Mouse (Mus musculus): ENCODE data around the gene Mbtd1. TPM values are rescaled to one million over a fixed set of nuclear protein-coding genes. Genes with fewer than 3 reads are reported as not detected.

Gene Mbtd1
- total and polyA plus RNA-seq, 3 experiments, result 19.9 to 46.5 (median 21.5) TPM

DNA sequence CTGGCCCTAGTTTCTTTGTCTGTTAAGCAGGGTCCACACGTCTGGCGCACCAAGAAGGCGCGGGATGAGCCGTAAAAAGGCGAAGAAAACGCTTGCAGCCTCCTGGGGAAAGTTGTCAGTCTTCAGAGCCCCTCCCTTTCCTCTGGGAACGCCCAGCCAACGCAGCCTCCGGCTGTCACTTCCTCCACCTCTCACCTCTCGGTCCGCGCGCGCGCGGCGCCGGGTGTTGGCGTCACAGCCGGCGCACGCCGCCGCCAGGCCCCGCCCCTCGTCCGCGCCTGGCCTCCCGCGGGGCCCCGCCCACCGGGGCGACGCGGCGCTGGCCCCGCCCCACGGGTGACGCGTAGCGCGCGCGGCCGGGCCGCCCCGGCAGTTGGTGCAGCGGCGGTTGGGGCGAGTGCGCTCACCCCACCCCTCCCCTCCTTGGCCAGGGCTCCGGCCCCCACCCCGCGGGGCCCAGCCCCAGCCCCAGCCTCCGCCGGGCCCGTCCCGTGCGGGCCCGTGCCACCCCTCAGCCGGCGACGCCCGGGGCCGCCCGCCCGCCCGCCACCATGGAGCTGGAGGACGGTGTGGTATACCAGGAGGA is 110.2 kb downstream of the Mbtd1 start, which contains the start of gene Spag9:
Gene Spag9, plus strand, starts transcription at position 372 of the 586 bp plus-strand sequence.
- H3K4me3 ChIP-seq (replicated peaks in 1 of 3; ENCODE audit: low read depth in 2 of 3, low read length in 2 of 3, poor library complexity in 1 of 3), result peak within 1 kb of the TSS; percentile 77 to 97 (median 94)
- no peaks in the 10 kb centered on the region for H3K27me3 ChIP-seq (replicated peaks)
- peak within 1 kb of the TSS; percentile 100 for H3K4me2 ChIP-seq (ENCODE audit: insufficient read depth, low read depth, poor library complexity, severe bottlenecking)
- H3K79me2 ChIP-seq (replicated peaks; ENCODE audit: control insufficient read depth, extremely low read depth, insufficient read depth, poor library complexity, severe bottlenecking), result peaks cover 40% of the 10 kb centered on the region
- H3K36me3 ChIP-seq (replicated peaks in 1 of 2; ENCODE audit: control insufficient read depth in 1 of 2, insufficient read depth in 1 of 2, low read length in 1 of 2), result peaks cover 0 to 21% of the 10 kb centered on the region in 2 experiments
- peak; percentile 98 for DNase-seq (ENCODE audit: extremely low read depth)
- H3K9ac ChIP-seq (ENCODE audit: insufficient read depth, low read depth), result peak within 1 kb of the TSS; percentile 97
- in situ Hi-C loops (cut with MboI; ENCODE audit: low pct_ligation_motif_present, low pct_unique_long_range_greater_than_20kb, low sequenced_read_pairs), result no loop called here
- TF ChIP-seq POLR2A (IDR thresholded peaks at IDR 0.05; ENCODE audit: low read depth, low read length) (peak; percentile 80), PAX5 (IDR thresholded peaks at IDR 0.05; ENCODE audit: low read length) (no peak), NRF1 (IDR thresholded peaks at IDR 0.05; ENCODE audit: low read depth, low read length) (peak; percentile 89), BHLHE40 (IDR thresholded peaks at IDR 0.05; ENCODE audit: low read depth, low read length) (peak; percentile 6; the same call in 1 of the 2 replicates), USF2 (conservative IDR thresholded peaks at IDR 0.05; ENCODE audit: low read depth, low read length) (no peak), TBP (conservative IDR thresholded peaks at IDR 0.05; ENCODE audit: low read depth, low read length) (peak; percentile 58; the same call in 1 of the 2 replicates), RAD21 (IDR thresholded peaks at IDR 0.05; ENCODE audit: low read depth, low read length) (no peak), ELF1 (IDR thresholded peaks at IDR 0.05; ENCODE audit: low read depth, low read length) (peak; percentile 89), MAX (IDR thresholded peaks at IDR 0.05; ENCODE audit: low read length) (peak; percentile 35; the same call in 1 of the 2 replicates), JUN (IDR thresholded peaks at IDR 0.05; ENCODE audit: insufficient read depth, low read depth, low read length) (no peak), GABPA (IDR thresholded peaks at IDR 0.05; ENCODE audit: insufficient replicate concordance, low read depth, low read length) (peak; percentile 29; the same call in 1 of the 2 replicates), ZC3H11A (IDR thresholded peaks at IDR 0.05; ENCODE audit: low read depth, low read length) (no peak), TCF12 (IDR thresholded peaks at IDR 0.05; ENCODE audit: low read depth, low read length) (peak; percentile 79), HCFC1 (IDR thresholded peaks at IDR 0.05; ENCODE audit: low read depth, low read length) (peak; percentile 84), UBTF (IDR thresholded peaks at IDR 0.05; ENCODE audit: low read depth, low read length) (no peak), KAT2A (IDR thresholded peaks at IDR 0.05; ENCODE audit: insufficient replicate concordance, low read length) (peak; percentile 80; the same call in 1 of the 2 replicates), ZMIZ1 (IDR thresholded peaks at IDR 0.05; ENCODE audit: low read depth, low read length) (peak; percentile 43), ZNF384 (IDR thresholded peaks at IDR 0.05; ENCODE audit: low read depth, low read length) (no peak), CHD2 (IDR thresholded peaks at IDR 0.05; ENCODE audit: low read length) (no peak), ETS1 (conservative IDR thresholded peaks at IDR 0.05; ENCODE audit: low read depth, low read length) (0 out of 2 replicates have a peak, but pooled peaks have one; percentile 18), JUND (conservative IDR thresholded peaks at IDR 0.05; ENCODE audit: low read depth, low read length) (no peak), USF1 (IDR thresholded peaks at IDR 0.05; ENCODE audit: low read depth, low read length) (no peak), CTCF (conservative IDR thresholded peaks at IDR 0.05 in 1 of 2, IDR thresholded peaks at IDR 0.05 in 1 of 2; ENCODE audit: low read depth in 2 of 2, low read length in 2 of 2) (no peak), POLR2AphosphoS2 (IDR thresholded peaks at IDR 0.05; ENCODE audit: low read depth, low read length) (peak; percentile 49; the same call in 1 of the 2 replicates), IRF4 (IDR thresholded peaks at IDR 0.05; ENCODE audit: low read depth, low read length) (peak; percentile 47; the same call in 1 of the 2 replicates), NELFE (IDR thresholded peaks at IDR 0.05; ENCODE audit: low read depth, low read length) (peak; percentile 89), MYC (IDR thresholded peaks at IDR 0.05; ENCODE audit: low read depth, low read length) (no peak), CHD1 (IDR thresholded peaks at IDR 0.05; ENCODE audit: low read depth, low read length) (no peak), E2F4 (IDR thresholded peaks at IDR 0.05; ENCODE audit: insufficient replicate concordance, low read depth, low read length) (no peak), MAFK (IDR thresholded peaks at IDR 0.05; ENCODE audit: insufficient replicate concordance, low read length) (no peak), MEF2A (IDR thresholded peaks at IDR 0.05; ENCODE audit: borderline replicate concordance, low read depth, low read length) (no peak; the same call in 1 of the 2 replicates), SIN3A (IDR thresholded peaks at IDR 0.05; ENCODE audit: low read length) (peak; percentile 48; the same call in 1 of the 2 replicates), SMC3 (IDR thresholded peaks at IDR 0.05; ENCODE audit: low read depth, low read length) (no peak), MXI1 (IDR thresholded peaks at IDR 0.05; ENCODE audit: low read depth, low read length) (peak; percentile 77)
- no peaks in the 10 kb centered on the region for H3K9me3 ChIP-seq (replicated peaks; ENCODE audit: low read length)
- dilution Hi-C loops (cut with MboI; ENCODE audit: extremely low pct_ligation_motif_present, extremely low pct_unique_long_range_greater_than_20kb, low sequenced_read_pairs), result no loop called here
- peak within 1 kb of the TSS; percentile 97 for H3K27ac ChIP-seq (ENCODE audit: insufficient read depth, low read depth)
- H3K4me1 ChIP-seq (ENCODE audit: control insufficient read depth in 1 of 2, insufficient read depth in 2 of 2), result peaks cover 3 to 39% of the 10 kb centered on the region in 2 experiments
